Mouse (Mus musculus) C2C12 (cell line): ENCODE measurements around the gene Gm8082.
"Not testable (repeated sequence)": the region's sequence is repeated elsewhere in the genome, so short reads cannot be mapped to it uniquely, and the experiment has no call there.

Experiments used
- CTCF ChIP-seq: IDR thresholded peaks from one replicate; pipeline ENCODE4 v1.5.1; 2011; ENCODE audit not compliant: control insufficient read depth, insufficient read depth, insufficient read length
- MAX ChIP-seq: IDR thresholded peaks from one replicate; pipeline ENCODE4 v1.6.1; 2011; ENCODE audit warnings: mild to moderate bottlenecking, control low read depth
- MYOD1 ChIP-seq: IDR thresholded peaks from one replicate; pipeline ENCODE4 v1.6.1; 2011; ENCODE audit warnings: low read depth; ENCODE audit not compliant: control insufficient read depth, insufficient read length
- MYOG ChIP-seq: IDR thresholded peaks from one replicate; pipeline ENCODE4 v1.6.1; 2011; ENCODE audit not compliant: control insufficient read depth, insufficient read length; ENCODE audit errors: extremely low read depth

- TF ChIP-seq MAX, CTCF, MYOG, MYOD1: not testable (repeated sequence)
Measured at GRCm38 (mm10) chr14:43015528-43015927, 22.1 kb upstream of the Gm8082 start, which contains the start of gene Gm10376.
